Mouse (Mus musculus) embryonic facial prominence, embryonic 14.5 days (tissue): ENCODE measurements at regions not wholly inside any gene's neighbourhood (a gene's known extent, or its start where the extent isn't known, plus 50 kb on each side); places are given as distances from the start of the nearest gene placed in this dataset.

Experiments
- ATAC-seq: fragments of 200-750 bp; cut with Nextera tagmentation; 2 replicates; pipeline ENCODE4 v1.8.0; 2017; ENCODE audit warnings: low read depth, moderate number of reproducible peaks, moderate TSS enrichment
- DNase-seq: peaks from one replicate; pipeline ENCODE4 v3.0.0-alpha.2; 2015; ENCODE audit warnings: low spot score
- H3K27ac ChIP-seq: fragments of 300-500 bp; sonication (generic); replicated peaks from 2 replicates; pipeline ENCODE4 v1.5.1; 2014; ENCODE audit warnings: low read depth, mild to moderate bottlenecking, low read length, moderate library complexity
- H3K27me3 ChIP-seq: fragments of 300-500 bp; sonication (generic); replicated peaks from 2 replicates; pipeline ENCODE4 v1.6.1; 2014; ENCODE audit warnings: low read length; ENCODE audit not compliant: control insufficient read depth, insufficient read depth
- H3K36me3 ChIP-seq: fragments of 300-500 bp; sonication (generic); 2 replicates; pipeline ENCODE4 v1.6.1; 2014; ENCODE audit warnings: low read length, mixed read lengths; ENCODE audit not compliant: control insufficient read depth, insufficient read depth
- H3K4me1 ChIP-seq: fragments of 300-500 bp; sonication (generic); 2 replicates; pipeline ENCODE4 v1.6.1; 2014; ENCODE audit warnings: antibody characterized with exemption, low read length; ENCODE audit not compliant: control insufficient read depth, insufficient read depth
- H3K4me2 ChIP-seq: fragments of 300-500 bp; sonication (generic); 2 replicates; pipeline ENCODE4 v1.6.1; 2014; ENCODE audit warnings: low read depth, mild to moderate bottlenecking, low read length, moderate library complexity, mixed read lengths
- H3K4me3 ChIP-seq: fragments of 300-500 bp; sonication (generic); 2 replicates; pipeline ENCODE4 v1.5.1; 2014; ENCODE audit warnings: low read depth, mild to moderate bottlenecking, low read length
- H3K9ac ChIP-seq: fragments of 300-500 bp; sonication (generic); 2 replicates; pipeline ENCODE4 v1.6.1; 2014; ENCODE audit warnings: low read depth, mild to moderate bottlenecking, low read length, moderate library complexity, mixed read lengths
- H3K9me3 ChIP-seq: fragments of 300-500 bp; sonication (generic); 2 replicates; pipeline ENCODE4 v1.6.1; 2016; ENCODE audit warnings: low read length; ENCODE audit not compliant: control insufficient read depth
- WGBS: fragments of 180-500 bp; shearing (Covaris S2); extraction: QIAGEN DNeasy Blood & Tissue Kit; methylation state at CpG from one replicate; pipeline ENCODE4 v1.1.7; 2014; 5-methylcytosine and 5-hydroxymethylcytosine counted together

DNA sequence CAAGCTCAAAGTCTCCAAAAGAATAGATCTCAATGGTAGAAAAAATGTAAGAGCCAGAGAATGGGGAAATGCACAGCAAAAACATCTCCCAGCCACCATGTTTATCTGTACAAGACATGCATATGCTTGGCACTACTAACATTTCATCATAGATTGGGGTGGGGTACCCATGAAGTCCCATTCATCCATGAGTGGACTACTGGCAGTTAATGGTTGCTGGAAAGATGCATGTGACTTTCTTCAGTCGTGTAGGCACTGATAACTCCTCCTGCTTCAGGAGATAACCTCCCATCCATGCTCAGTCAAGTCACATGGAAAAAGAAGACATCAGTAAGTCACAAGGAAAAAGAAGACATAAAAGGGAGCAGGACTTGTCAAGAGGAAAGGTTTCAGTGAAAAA lies 65.3 kb downstream of the Lpar4 start:
- no peak overlapping the region for H3K4me3 ChIP-seq
- no peak for DNase-seq
- no peak overlapping the region for H3K4me2 ChIP-seq
- ATAC-seq, result no peak
- H3K27ac ChIP-seq, result no peak overlapping the region
- H3K9ac ChIP-seq, result no peak overlapping the region
- H3K4me1 ChIP-seq, result no peaks in the 10 kb centered on the region
- no peaks in the 10 kb centered on the region for H3K27me3 ChIP-seq
- H3K36me3 ChIP-seq, result no peaks in the 10 kb centered on the region
- no peaks in the 10 kb centered on the region for H3K9me3 ChIP-seq
- WGBS, result 58% methylated on average over 1 of the region's 1 CpGs

DNA sequence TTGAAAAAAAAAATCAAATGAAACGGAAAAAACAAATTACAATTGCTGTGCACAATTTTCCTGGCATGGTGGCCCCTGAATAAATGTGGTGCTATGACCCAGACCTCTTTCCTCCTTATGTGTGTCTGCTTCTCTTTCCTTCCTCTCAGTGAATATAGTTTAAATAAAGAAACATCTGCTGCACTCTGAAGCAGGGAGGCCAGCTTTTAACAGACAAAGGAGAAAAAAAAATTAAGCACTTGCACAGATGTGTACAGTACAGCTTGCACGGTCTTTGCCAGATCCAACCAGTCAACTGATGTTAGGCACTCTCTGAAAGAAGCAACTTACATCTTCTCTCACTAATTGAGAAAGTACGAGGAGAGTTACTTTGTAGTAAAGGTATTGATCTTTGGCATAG lies 66.4 kb downstream of the Lpar4 start:
- Histone ChIP-seq H3K4me2 (no peak overlapping the region), H3K4me3 (no peak overlapping the region), H3K9me3 (no peaks in the 10 kb centered on the region), H3K9ac (no peak overlapping the region), H3K27ac (peak overlapping the region; percentile 21; the same call in 1 of the 2 replicates), H3K4me1 (no peaks in the 10 kb centered on the region), H3K27me3 (no peaks in the 10 kb centered on the region), H3K36me3 (no peaks in the 10 kb centered on the region)
- WGBS, result 36% methylated on average over 3 of the region's 3 CpGs
- DNase-seq (peak; percentile 52), ATAC-seq (peak; percentile 26; the same call in 1 of the 2 replicates)

DNA sequence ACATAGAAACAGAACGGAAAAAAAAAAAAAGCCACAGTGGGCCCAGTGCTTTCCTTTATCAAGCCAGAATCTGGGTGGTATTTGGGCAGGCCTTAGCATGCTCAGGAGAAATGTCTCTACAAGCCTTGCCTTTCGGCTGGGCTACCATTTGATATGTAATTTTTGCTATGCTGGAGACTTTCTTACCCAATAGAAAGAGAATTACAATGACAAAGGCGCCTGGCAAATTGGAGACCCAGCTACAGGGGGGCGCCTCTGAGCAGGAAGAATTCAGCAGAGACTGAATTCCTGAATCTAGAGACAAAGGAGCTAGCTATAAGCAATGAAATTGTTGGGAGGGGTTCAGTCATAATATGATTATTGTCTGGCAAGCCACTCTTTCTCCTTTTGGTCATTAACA lies 67.4 kb downstream of the Lpar4 start:
- H3K4me3 ChIP-seq, result no peak overlapping the region
- no peak overlapping the region for H3K27ac ChIP-seq
- no peak overlapping the region for H3K9ac ChIP-seq
- H3K36me3 ChIP-seq, result no peaks in the 10 kb centered on the region
- 44% methylated on average over 4 of the region's 4 CpGs for WGBS
- H3K9me3 ChIP-seq, result no peaks in the 10 kb centered on the region
- DNase-seq (no peak), ATAC-seq (no peak)
- H3K4me2 ChIP-seq, result no peak overlapping the region
- H3K27me3 ChIP-seq, result no peaks in the 10 kb centered on the region
- no peaks in the 10 kb centered on the region for H3K4me1 ChIP-seq

DNA sequence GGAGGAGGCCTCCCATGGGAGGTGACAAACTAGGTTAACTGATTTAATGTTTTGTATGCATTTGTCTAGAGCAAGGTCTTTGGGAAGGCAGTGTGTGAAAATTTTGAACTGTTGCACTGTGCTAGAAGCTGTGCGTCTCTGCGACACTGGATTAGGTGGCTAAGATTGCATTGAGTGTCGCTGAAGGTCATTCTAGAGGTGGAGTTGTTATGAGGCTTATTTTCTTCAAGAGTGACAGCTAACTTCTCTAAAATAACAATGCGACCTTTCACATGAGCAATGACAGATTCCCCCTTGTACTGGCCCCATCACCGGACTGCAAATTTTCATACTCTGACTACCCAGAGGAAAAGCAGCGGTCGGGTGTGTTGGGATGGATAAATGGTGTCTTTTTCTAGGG lies 83.8 kb upstream of the P2ry10 start:
- H3K4me2 ChIP-seq, result no peak overlapping the region
- H3K9ac ChIP-seq, result no peak overlapping the region
- no peak for ATAC-seq
- H3K27me3 ChIP-seq, result no peaks in the 10 kb centered on the region; the same call in 1 of the 2 replicates
- H3K9me3 ChIP-seq, result no peaks in the 10 kb centered on the region
- H3K36me3 ChIP-seq, result no peaks in the 10 kb centered on the region
- DNase-seq, result no peak
- H3K27ac ChIP-seq, result no peak overlapping the region
- no peak overlapping the region for H3K4me3 ChIP-seq
- WGBS, result 51% methylated on average over 7 of the region's 7 CpGs
- no peaks in the 10 kb centered on the region for H3K4me1 ChIP-seq

DNA sequence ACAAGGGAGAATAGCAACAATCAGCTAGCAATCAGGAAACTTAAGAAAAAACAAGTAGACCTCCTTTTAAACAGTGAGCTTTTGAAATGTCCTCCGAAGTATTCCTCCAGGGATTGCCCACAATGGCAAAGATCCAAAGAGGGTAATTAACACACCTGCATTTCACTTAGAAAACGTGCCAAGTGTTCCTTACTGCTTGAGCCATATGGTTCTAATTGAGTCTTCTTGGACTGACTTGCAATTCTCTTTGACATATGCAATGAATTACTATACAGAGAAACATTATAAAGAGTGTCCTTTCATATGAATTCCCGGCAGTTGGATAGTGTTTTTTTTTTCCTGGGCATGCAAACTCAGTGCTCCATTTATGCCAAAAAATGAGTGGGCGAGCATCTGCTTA lies 79.3 kb upstream of the P2ry10 start:
- Histone ChIP-seq H3K4me3 (no peak overlapping the region), H3K9ac (no peak overlapping the region), H3K4me2 (no peak overlapping the region), H3K27ac (0 out of 2 replicates have a peak overlapping the region, but pooled peaks have one; percentile 35), H3K36me3 (no peaks in the 10 kb centered on the region), H3K4me1 (no peaks in the 10 kb centered on the region), H3K9me3 (no peaks in the 10 kb centered on the region), H3K27me3 (no peaks in the 10 kb centered on the region; the same call in 1 of the 2 replicates)
- 16% methylated on average over 4 of the region's 4 CpGs for WGBS
- DNase-seq (peak; percentile 80), ATAC-seq (peak; percentile 60)

DNA sequence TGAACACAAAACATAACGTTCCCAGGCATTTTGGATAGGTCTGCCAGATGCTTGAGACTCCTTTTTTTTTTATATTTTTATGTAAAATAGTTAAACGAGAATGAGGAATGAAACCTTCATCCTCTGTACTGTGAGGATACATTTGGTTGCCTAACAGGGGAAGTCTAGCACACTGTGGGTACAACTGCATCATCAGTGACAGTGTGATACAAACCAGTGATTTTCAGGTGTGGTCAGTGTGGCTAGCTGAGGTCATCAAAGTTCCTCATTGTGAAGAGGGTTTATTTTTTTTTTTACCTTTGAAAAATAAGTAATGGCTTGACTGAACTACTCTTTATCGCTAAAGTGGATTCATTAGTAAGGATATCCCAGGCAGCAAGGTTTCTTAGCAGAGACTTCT lies 75.7 kb upstream of the P2ry10 start:
- H3K36me3 ChIP-seq, result no peaks in the 10 kb centered on the region
- H3K4me3 ChIP-seq, result no peak overlapping the region
- ATAC-seq, result no peak
- H3K27ac ChIP-seq, result no peak overlapping the region
- no peak for DNase-seq
- H3K9ac ChIP-seq, result no peak overlapping the region
- H3K4me1 ChIP-seq, result no peaks in the 10 kb centered on the region
- H3K27me3 ChIP-seq, result no peaks in the 10 kb centered on the region
- no peaks in the 10 kb centered on the region for H3K9me3 ChIP-seq
- 53% methylated on average over 3 of the region's 3 CpGs for WGBS
- no peak overlapping the region for H3K4me2 ChIP-seq

DNA sequence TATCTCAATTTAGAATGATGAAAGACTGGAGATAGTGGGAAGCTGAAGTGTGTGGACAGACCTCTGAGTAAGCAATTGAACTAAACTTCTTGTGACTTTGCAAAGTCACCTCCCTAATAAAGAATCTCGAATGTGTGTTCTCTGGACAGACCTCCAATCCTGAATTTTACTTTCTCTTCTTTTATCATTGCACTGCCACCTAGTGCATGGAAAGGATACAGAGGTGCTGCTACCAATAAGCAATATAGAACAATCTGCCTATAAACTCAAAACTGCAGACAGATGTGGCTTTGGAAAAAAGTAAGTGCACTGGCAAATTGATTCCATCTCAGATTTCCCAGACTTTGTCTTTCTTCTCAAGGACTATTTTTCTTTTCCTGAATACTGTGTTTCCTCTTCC lies 73.0 kb upstream of the P2ry10 start:
- Histone ChIP-seq H3K4me2 (no peak overlapping the region), H3K4me1 (no peaks in the 10 kb centered on the region), H3K27me3 (no peaks in the 10 kb centered on the region), H3K9ac (no peak overlapping the region), H3K4me3 (no peak overlapping the region), H3K9me3 (no peaks in the 10 kb centered on the region), H3K36me3 (no peaks in the 10 kb centered on the region), H3K27ac (no peak overlapping the region; the same call in 1 of the 2 replicates)
- WGBS, result 10% methylated on average over 1 of the region's 1 CpGs
- DNase-seq, result peak; percentile 60
- ATAC-seq, result no peak

DNA sequence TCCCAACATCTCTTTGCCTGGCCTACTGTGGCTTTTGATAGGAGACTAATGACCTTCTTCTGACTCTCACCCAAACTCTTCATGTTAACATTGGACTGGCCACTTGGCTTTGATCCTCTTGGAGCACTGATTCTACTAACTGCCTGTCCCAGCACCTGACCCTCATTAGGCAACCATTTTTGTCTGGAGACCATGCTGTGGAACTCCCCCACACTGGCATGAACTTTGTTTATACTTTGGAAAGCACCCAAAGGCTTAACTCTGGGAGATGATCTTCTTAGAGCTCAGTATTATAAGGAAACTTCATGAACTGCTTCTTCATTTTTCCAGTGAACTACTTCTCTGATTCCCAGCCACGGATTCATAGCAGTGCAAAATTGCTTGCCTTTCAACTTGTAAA lies 56.6 kb upstream of the P2ry10 start:
- H3K4me2 ChIP-seq, result no peak overlapping the region
- no peaks in the 10 kb centered on the region for H3K36me3 ChIP-seq
- DNase-seq, result no peak
- H3K27ac ChIP-seq, result no peak overlapping the region
- no peak for ATAC-seq
- no peaks in the 10 kb centered on the region for H3K9me3 ChIP-seq
- no peak overlapping the region for H3K9ac ChIP-seq
- no peaks in the 10 kb centered on the region for H3K4me1 ChIP-seq
- H3K4me3 ChIP-seq, result no peak overlapping the region
- no peaks in the 10 kb centered on the region for H3K27me3 ChIP-seq
- WGBS, result 59% methylated on average over 1 of the region's 1 CpGs

DNA sequence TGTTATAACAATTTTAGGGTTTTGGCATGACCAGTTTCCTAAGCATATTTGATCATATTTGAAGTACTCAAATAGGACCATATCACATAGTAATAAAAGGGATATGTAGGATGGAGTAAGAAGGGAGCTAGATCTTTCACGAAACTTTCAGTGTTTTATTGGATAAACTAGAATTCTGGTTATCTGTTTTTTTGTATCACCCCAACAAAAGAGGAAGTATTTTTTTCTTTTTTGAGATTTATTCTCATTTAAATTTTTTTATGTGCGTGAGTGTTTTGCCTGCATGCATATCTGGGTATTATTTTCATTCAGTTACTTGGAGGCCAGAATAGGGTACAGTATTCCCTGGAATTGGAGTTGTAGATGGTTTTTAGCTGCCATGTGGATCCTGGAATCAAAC lies 50.3 kb upstream of the P2ry10 start:
- DNase-seq, result no peak
- Histone ChIP-seq H3K27me3 (no peaks in the 10 kb centered on the region), H3K9ac (no peak overlapping the region), H3K36me3 (no peaks in the 10 kb centered on the region), H3K9me3 (no peaks in the 10 kb centered on the region), H3K4me1 (no peaks in the 10 kb centered on the region), H3K27ac (no peak overlapping the region), H3K4me2 (no peak overlapping the region), H3K4me3 (no peak overlapping the region)
- no peak for ATAC-seq
- 76% methylated on average over 2 of the region's 2 CpGs for WGBS
